Mouse (Mus musculus) embryonic facial prominence, embryonic 13.5 days (tissue): Measurements from ENCODE around the gene Hapln4. TPM values are rescaled to one million over a fixed set of nuclear protein-coding genes. Genes with fewer than 3 reads are reported as not detected.
A peak's percentile ranks its signal among the peaks of the same experiment; 100 is the strongest.

Experiments used
- ATAC-seq: fragments of 200-750 bp; cut with Nextera tagmentation; 2 replicates; pipeline ENCODE4 v1.8.0; 2017; ENCODE audit warnings: low read depth; ENCODE audit not compliant: insufficient number of reproducible peaks, insufficient read depth, low FRiP score, low TSS enrichment
- H3K27ac ChIP-seq: fragments of 300-500 bp; sonication (generic); 2 replicates; pipeline ENCODE4 v1.5.1; 2015; ENCODE audit warnings: moderate library complexity, mild to moderate bottlenecking, inconsistent platforms
- H3K27me3 ChIP-seq: fragments of 300-500 bp; sonication (generic); 2 replicates; pipeline ENCODE4 v1.6.1; 2015; ENCODE audit warnings: mild to moderate bottlenecking, inconsistent platforms
- H3K36me3 ChIP-seq: fragments of 300-500 bp; sonication (generic); 2 replicates; pipeline ENCODE4 v1.6.1; 2015; ENCODE audit warnings: mild to moderate bottlenecking, inconsistent platforms
- H3K4me1 ChIP-seq: fragments of 300-500 bp; sonication (generic); 2 replicates; pipeline ENCODE4 v1.6.1; 2015; ENCODE audit warnings: inconsistent platforms
- H3K4me2 ChIP-seq: fragments of 300-500 bp; sonication (generic); 2 replicates; pipeline ENCODE4 v1.6.1; 2015; ENCODE audit warnings: moderate library complexity, mild to moderate bottlenecking, inconsistent platforms
- H3K4me3 ChIP-seq: fragments of 300-500 bp; sonication (generic); 2 replicates; pipeline ENCODE4 v1.5.1; 2015; ENCODE audit warnings: mild to moderate bottlenecking, inconsistent platforms
- H3K9ac ChIP-seq: fragments of 300-500 bp; sonication (generic); 2 replicates; pipeline ENCODE4 v1.6.1; 2015; ENCODE audit warnings: mild to moderate bottlenecking, inconsistent platforms
- H3K9me3 ChIP-seq: fragments of 300-500 bp; sonication (generic); 2 replicates; pipeline ENCODE4 v1.6.1; 2016; ENCODE audit warnings: inconsistent platforms
- WGBS: fragments of 180-500 bp; shearing (Covaris S2); methylation state at CpG from one replicate; pipeline ENCODE4 v1.1.7; 2015; ENCODE audit warnings: mixed read lengths; 5-methylcytosine and 5-hydroxymethylcytosine counted together
- polyA plus RNA-seq: library from polyadenylated mRNA; unstranded; fragments of >200 nt; fragmentation: Nextera tagmentation; extraction: Ambion mirVana; gene quantifications from 2 replicates; pipeline ENCODE4 v1.2.1, GENCODE M21; 2015

The Hapln4 gene
- polyA plus RNA-seq, 1 experiment from 2014 or later = 0.21 TPM

DNA sequence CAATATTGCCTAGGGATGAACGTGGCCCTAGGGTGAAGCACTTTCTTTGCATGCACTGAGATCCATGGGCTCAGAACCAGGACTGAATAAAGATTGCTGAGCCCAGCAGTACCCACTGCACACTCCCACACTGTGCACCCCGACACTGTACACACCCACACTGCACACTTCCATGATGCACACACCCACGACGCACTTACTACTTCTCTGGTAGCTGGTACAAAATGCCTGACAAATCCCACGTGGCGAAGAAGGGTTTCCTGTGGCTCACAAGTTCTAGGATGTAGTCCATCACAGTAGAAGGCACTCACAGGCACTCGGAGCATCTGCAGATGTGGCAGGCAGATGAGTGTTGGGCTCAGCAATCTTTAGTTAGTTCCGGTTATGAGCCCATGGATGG is 41.7 kb downstream of the Hapln4 start:
- Histone ChIP-seq H3K36me3 (no peaks in the 10 kb centered on the region), H3K9ac (no peak overlapping the region), H3K27ac (no peak overlapping the region), H3K4me2 (no peak overlapping the region), H3K4me1 (0 out of 2 replicates have a peak, but pooled peaks cover 9% of the 10 kb centered on the region), H3K4me3 (no peak overlapping the region), H3K27me3 (peaks cover 26% of the 10 kb centered on the region), H3K9me3 (no peaks in the 10 kb centered on the region)
- WGBS = 61% methylated on average over 8 of the region's 8 CpGs
- ATAC-seq = no peak

DNA sequence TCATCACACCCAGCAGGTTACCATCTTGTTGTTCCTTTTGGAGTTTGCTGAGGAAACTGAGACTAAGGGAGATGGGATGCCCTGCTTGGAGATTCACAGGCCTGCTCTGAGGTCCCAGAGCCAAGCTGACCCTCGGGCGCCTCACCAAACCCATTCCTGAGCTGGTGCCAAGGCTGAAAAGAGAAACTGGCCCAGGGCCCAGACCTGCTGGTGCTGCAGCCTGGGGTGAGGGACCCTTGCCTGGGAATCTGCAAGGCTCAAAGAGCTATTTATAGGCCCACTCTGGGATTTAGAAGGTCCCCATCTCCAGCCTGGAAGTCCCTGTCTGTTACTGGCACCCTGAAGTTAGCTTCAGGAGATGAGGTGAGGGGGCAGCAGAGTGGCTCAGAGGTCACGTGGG is 45.2 kb downstream of the Hapln4 start:
- Histone ChIP-seq H3K36me3 (peaks cover 15% of the 10 kb centered on the region), H3K27ac (0 out of 2 replicates have a peak overlapping the region, but pooled peaks have one; percentile 11), H3K4me1 (peaks cover 14% of the 10 kb centered on the region), H3K4me3 (no peak overlapping the region), H3K27me3 (peaks cover 3% of the 10 kb centered on the region; the same call in 1 of the 2 replicates), H3K9me3 (no peaks in the 10 kb centered on the region), H3K4me2 (no peak overlapping the region), H3K9ac (no peak overlapping the region)
- no peak for ATAC-seq
- 79% methylated on average over 3 of the region's 3 CpGs for WGBS

DNA sequence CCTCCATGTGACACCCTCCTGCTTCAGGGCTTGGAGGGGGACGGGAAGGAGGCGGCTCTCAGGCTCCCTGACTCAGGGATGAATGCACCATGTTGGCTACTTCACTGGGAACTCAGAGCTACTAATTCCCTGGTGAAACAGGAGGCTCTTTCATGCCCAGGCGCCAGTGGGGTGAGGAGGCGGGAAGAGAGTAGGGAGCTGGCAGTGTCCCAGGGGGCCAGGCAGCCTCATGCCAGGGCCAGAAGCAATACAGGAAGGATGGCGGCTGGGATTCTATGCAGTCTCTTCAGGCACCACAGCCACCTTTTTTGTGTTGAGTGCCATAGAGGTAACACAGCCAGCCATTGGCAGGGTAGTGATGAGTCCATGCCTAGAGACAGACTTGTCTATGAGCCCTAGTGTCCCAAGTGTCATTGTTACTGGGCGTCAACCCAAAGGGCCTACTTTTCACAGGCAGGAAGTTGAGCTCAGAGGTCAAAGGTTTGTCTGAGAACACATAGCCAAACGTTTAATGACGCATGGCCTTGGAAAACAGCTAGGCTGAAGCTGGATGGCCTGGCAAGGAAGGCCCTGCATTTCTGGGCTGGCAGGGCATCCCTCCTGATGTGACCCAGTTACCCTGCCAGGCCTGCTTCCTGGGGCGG is 46.2 kb downstream of the Hapln4 start:
- no peak overlapping the region for H3K4me3 ChIP-seq
- H3K27ac ChIP-seq = no peak overlapping the region
- 57% methylated on average over 9 of the region's 9 CpGs for WGBS
- H3K36me3 ChIP-seq = peaks cover 25% of the 10 kb centered on the region
- H3K9ac ChIP-seq = no peak overlapping the region
- H3K4me2 ChIP-seq = no peak overlapping the region
- H3K27me3 ChIP-seq = peaks cover 3% of the 10 kb centered on the region; the same call in 1 of the 2 replicates
- H3K4me1 ChIP-seq = peaks cover 14% of the 10 kb centered on the region
- ATAC-seq = no peak
- H3K9me3 ChIP-seq = no peaks in the 10 kb centered on the region

DNA sequence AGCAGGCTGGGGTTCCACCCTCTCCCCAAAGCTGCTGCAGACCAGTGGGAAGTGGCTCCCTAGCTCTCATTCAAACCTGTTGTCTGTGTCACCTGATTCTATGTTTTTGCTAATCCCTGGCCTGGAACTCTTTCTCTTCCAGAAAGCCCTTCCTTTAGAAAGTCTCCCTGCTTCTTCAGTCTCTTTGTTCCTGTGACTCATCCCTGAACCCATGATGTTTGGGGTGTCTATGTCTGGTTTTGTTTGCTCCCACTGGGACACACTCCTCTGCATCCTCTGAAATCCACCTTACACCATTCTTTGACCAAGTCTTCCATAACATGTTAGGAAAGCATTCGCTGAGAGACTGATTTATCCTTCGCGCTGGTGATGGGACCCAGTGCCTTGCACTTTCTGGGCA is 46.8 kb downstream of the Hapln4 start:
- Histone ChIP-seq H3K27ac (no peak overlapping the region), H3K9ac (no peak overlapping the region), H3K4me3 (no peak overlapping the region), H3K4me2 (no peak overlapping the region), H3K27me3 (peaks cover under 1% of the 10 kb centered on the region; the same call in 1 of the 2 replicates), H3K36me3 (peaks cover 31% of the 10 kb centered on the region), H3K4me1 (peaks cover 14% of the 10 kb centered on the region), H3K9me3 (no peaks in the 10 kb centered on the region)
- no peak for ATAC-seq
- WGBS = 78% methylated on average over 3 of the region's 3 CpGs

DNA sequence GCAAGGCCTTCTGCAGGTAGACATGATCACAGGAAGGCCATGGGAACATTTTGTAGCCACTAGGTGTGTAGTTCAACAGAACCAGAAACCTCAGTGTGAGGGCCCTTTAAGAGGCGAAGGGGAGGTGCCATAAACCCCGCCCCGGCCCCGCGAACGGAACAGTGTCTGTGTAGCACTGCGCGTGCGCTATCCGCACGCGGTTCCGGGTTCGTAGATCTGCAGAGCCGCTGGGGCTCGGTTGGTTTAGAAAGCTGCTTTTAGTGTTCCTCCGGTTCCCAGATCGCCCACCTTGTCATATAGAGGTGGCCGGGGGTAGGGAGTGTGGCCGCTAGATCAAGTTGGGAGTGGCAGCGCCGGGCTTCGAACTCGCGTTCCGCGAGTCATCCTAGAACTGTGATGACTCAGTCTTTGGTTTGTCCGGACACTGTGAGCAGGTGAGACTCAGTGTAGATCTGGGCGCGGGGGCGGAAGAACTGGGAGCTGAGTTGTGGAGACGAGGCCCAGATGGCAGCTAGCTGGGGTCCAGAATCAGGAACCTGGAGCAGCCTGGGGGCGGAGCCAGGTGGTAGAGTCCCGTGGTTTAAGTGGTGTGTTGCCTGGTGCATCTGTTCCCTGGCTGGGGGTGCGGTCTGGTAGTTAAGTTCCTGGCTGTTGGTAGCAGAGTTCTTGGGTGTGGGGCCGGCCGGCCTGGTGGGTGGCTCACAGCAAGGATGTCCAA is 48.1 kb downstream of the Hapln4 start, which contains the start of gene Nr2c2ap:
TSS of gene Nr2c2ap (plus strand) at position 168 of the 718 bp plus-strand sequence.
- Histone ChIP-seq H3K27ac (no peak within 1 kb of the TSS), H3K4me2 (peak within 1 kb of the TSS; percentile 85), H3K36me3 (peaks cover 43% of the 10 kb centered on the region), H3K9me3 (no peaks in the 10 kb centered on the region), H3K9ac (peak within 1 kb of the TSS; percentile 77), H3K4me3 (peak within 1 kb of the TSS; percentile 71), H3K27me3 (no peaks in the 10 kb centered on the region), H3K4me1 (peaks cover 14% of the 10 kb centered on the region)
- WGBS = 1% methylated on average over 37 of the region's 37 CpGs
- peak; percentile 70 for ATAC-seq

DNA sequence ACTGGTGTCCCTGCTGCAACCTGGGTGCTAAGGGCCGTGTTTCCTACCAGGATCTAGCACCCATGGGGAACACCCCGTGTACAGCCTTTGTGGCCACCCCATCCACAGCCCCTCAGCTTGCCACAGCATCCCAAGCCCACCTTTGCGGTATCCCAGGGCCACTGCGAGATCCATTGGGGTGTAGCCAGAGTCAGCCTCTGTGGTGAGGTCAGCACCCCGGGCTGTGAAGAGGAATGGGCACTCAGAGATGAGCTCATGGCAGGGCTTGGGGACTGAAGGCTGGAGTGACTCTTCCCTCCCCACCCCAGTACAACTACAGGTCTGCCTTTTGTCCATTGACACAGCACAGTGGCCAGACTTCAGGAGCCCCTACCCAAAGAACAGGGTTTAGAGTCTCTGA is 50.8 kb downstream of the Hapln4 start:
- no peak for ATAC-seq
- Histone ChIP-seq H3K4me2 (no peak overlapping the region), H3K36me3 (peaks cover 52% of the 10 kb centered on the region), H3K27me3 (no peaks in the 10 kb centered on the region), H3K9ac (no peak overlapping the region), H3K9me3 (no peaks in the 10 kb centered on the region), H3K27ac (no peak overlapping the region), H3K4me3 (no peak overlapping the region), H3K4me1 (peaks cover 23% of the 10 kb centered on the region)
- WGBS = 94% methylated on average over 5 of the region's 5 CpGs

DNA sequence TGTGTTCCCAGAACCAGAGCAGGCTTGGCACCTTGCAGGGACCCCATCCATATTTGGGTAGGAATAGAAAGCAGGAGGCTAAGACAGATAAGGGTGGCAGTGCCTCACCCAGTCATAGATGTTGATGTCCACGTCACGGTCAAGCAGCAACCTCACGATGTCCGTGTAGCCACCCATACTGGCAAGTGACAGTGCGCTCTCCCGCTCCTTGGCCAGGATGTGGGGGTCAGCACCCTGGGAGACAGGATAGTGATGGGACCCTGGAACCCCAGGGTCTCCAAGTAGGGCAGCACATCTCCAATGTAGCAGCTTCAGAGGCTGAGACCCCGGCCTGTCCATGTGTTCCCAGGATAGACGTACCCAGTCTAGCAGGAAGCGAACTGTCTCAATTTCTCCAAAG is 51.7 kb downstream of the Hapln4 start:
- Histone ChIP-seq H3K27me3 (no peaks in the 10 kb centered on the region), H3K9ac (no peak overlapping the region), H3K36me3 (peaks cover 52% of the 10 kb centered on the region), H3K4me1 (peaks cover 20% of the 10 kb centered on the region), H3K9me3 (no peaks in the 10 kb centered on the region), H3K27ac (no peak overlapping the region), H3K4me2 (no peak overlapping the region), H3K4me3 (no peak overlapping the region)
- ATAC-seq = no peak
- WGBS = 91% methylated on average over 9 of the region's 9 CpGs

DNA sequence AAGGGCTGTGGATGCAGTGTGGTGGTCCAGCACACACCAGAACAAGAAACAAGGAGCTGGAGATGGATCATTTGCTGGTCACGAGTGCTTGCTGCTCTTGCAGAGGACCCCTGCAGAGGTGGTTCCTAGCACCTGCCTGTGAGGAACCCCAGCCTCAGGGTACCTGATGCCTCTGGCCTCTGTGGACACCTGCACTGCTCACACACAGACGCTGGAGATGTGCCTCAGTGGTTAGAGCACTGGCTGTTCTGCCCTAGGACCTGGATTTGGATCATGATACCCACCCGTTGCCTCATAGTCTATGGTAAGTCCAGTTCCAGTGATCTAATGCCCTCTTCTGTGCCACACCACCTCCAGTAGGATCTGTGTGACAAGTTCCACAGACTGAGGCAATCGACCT is 53.3 kb downstream of the Hapln4 start:
- no peak overlapping the region for H3K9ac ChIP-seq
- H3K9me3 ChIP-seq = no peaks in the 10 kb centered on the region
- no peaks in the 10 kb centered on the region for H3K27me3 ChIP-seq
- H3K4me3 ChIP-seq = no peak overlapping the region
- H3K4me2 ChIP-seq = no peak overlapping the region
- peaks cover 24% of the 10 kb centered on the region for H3K4me1 ChIP-seq
- no peak overlapping the region for H3K27ac ChIP-seq
- no peak for ATAC-seq
- H3K36me3 ChIP-seq = peaks cover 52% of the 10 kb centered on the region
- 86% methylated on average over 4 of the region's 4 CpGs for WGBS

DNA sequence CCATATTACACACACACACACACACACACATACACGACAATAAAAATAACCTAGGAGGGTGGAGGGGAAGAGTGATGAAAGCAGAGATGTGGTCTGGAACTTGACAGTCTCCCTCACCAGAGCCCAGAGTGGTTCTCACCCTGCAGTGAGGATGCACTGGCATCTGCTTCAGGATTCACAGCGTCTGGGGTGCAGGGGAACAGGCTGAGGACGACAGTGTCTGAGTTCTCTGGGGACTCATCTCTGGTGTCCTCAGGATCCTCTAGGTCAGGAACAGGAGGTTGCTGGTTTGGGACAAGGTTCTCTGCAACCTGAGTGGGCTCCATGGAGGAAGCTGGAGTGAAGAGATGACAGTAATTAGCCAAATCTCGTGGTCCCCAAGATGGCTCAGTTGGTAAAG is 54.6 kb downstream of the Hapln4 start:
- 77% methylated on average over 4 of the region's 4 CpGs for WGBS
- H3K4me3 ChIP-seq = peak overlapping the region; percentile 81
- H3K9me3 ChIP-seq = no peaks in the 10 kb centered on the region
- H3K27ac ChIP-seq = no peak overlapping the region
- peak overlapping the region; percentile 80 for H3K9ac ChIP-seq
- peaks cover 55% of the 10 kb centered on the region for H3K36me3 ChIP-seq
- ATAC-seq = no peak
- H3K27me3 ChIP-seq = no peaks in the 10 kb centered on the region
- H3K4me2 ChIP-seq = peak overlapping the region; percentile 87
- H3K4me1 ChIP-seq = peaks cover 20% of the 10 kb centered on the region

DNA sequence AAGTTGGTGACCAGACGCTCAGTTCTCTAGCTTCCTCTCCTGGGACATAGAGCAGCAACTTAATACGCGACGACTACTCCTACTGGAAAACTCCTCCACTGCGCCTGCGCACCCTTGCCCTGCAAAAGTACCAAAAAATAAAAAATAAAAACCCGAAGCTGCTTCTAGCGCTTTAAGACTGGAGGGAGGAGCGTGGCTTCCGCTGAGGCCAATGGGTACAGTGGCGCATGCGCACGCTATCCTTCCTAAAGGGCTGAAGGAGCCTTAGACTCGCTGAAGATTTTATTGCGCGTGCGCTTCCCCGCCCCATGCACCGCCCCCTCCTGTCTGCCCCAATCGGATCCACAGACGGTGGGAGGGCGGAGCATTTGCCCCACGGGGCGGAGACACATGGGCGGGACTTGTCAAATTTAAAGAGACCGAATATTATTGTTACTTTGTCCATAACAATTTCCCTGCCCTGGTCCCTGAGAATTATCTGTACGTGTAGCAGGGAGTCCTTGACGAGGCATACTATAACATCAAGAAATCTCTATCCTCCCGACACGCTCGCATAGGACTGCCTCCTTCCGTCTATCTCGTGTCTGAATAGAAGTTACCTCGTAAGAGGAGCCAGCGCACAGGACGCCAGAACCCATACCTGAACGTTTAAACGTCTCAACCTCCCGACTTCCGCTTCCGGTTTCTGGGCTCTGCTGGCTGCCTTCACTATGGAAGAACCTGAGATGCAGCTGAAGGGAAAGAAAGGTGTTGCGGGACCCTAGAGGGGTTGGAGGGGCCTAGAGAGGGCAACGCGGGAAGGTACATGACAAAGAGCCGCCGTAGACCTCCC is 56.0 kb downstream of the Hapln4 start, which contains the start of the genes Rfxank, Borcs8 and Mef2b:
TSS of gene Rfxank (minus strand) at position 129 of the 832 bp plus-strand sequence.
TSS of gene Borcs8 (plus strand) at position 474 of the 832 bp plus-strand sequence.
TSS of gene Mef2b (plus strand) at position 686 of the 832 bp plus-strand sequence.
- peak within 1 kb of the TSS; percentile 87 for H3K9ac ChIP-seq
- H3K36me3 ChIP-seq = peaks cover 50% of the 10 kb centered on the region
- H3K27me3 ChIP-seq = no peaks in the 10 kb centered on the region
- peak within 1 kb of the TSS; percentile 87 for H3K4me2 ChIP-seq
- peak; percentile 96 for ATAC-seq
- H3K4me3 ChIP-seq = peak within 1 kb of the TSS; percentile 81
- no peaks in the 10 kb centered on the region for H3K9me3 ChIP-seq
- under 1% methylated on average over 46 of the region's 46 CpGs for whole genome bisulfite sequencing
- H3K4me1 ChIP-seq = peaks cover 20% of the 10 kb centered on the region
- peak within 1 kb of the TSS; percentile 87 for H3K27ac ChIP-seq

DNA sequence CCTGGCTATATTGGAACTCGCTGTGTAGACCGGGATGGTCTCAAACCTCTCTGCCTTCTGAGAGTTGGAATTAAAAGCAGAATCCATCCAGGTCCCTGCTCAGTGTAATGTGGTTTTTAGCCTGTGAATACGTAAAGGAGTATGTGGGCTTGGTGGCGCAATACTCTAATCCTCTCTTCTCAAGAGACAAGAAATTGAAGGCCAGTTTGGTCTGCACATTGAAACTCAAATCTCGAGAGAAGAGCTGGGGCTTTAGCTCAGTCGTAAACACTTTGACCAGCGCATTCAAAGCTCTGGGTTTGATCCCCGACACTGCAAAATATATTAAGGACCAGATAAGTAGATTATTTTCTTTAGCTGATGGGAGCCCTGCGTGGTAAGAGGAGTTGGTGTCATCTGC is 56.7 kb downstream of the Hapln4 start:
- H3K4me1 ChIP-seq = peaks cover 20% of the 10 kb centered on the region
- H3K27ac ChIP-seq = peak overlapping the region; percentile 87
- no peaks in the 10 kb centered on the region for H3K9me3 ChIP-seq
- ATAC-seq = no peak
- peaks cover 50% of the 10 kb centered on the region for H3K36me3 ChIP-seq
- peak overlapping the region; percentile 81 for H3K4me3 ChIP-seq
- H3K27me3 ChIP-seq = no peaks in the 10 kb centered on the region
- 11% methylated on average over 9 of the region's 9 CpGs for WGBS
- peak overlapping the region; percentile 87 for H3K9ac ChIP-seq
- peak overlapping the region; percentile 87 for H3K4me2 ChIP-seq
